Mouse (Mus musculus) common myeloid progenitor, adult 5-6 weeks (primary cell): Measurements from ENCODE around the gene Gimap9. TPM values are rescaled to one million over a fixed set of nuclear protein-coding genes. Genes with fewer than 3 reads are reported as not detected.

Experiments used
- ATAC-seq: replicated peaks from 2 replicates; pipeline ENCODE4 v1.8.0; 2016; ENCODE audit warnings: low read depth, mild to moderate bottlenecking, moderate TSS enrichment, inconsistent platforms; ENCODE audit not compliant: poor library complexity, severe bottlenecking
- total RNA-seq: library from RNA; stranded (forward); fragments of 200-1000, 187-1606 nt; gene quantifications from 2 replicates; pipeline ENCODE4 v1.2.3, GENCODE M21; 2017

The Gimap9 gene
- total RNA-seq, 1 experiment from 2014 or later = 59.3 TPM

DNA sequence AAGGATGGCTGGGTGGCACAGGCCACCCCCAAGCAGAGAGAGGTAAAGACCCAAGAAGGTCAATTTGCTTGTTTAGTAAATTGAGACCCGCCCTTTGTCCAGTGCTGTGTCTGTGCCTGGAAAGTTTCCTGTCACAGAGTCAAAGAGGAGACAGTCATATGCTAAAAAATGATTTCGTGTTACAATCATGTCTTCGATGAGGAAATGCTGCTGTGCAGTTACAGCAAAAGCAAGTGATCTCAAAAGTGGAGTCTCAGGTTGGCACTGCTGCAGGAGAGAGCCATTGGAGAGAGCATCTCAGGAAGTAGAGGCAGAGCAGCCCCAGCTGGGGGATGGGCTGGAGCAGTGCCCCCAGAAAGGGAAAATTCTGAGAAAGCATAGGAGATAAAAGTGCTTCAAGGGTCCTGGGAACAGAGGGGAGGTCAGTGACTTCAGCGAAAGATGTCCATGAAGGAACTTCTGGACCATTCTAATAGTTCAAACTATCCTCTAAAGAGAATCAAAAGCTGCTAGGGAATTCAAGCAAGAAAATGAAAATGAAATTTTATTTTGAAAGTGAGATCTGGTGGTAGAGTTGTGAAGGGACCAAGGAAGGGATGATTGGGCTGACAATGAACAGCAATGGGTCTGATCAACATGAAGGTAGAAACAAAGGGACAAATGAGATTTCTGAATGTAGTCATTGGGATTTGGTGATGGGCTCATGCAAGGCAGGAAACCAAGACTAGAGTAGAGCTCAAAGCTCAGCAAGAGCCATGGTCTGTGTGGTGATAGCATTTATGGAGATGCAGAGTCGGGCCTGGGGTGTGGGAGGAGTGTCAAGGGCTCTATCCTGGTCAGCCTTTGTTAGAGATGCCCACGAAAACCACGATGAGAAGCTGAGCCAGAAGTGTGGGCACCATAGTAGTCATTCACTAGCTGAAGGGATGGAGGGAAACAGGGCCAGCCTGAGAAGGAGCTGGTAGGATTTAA lies 10.1 kb downstream of the Gimap9 start:
- ATAC-seq = peak; percentile 55

DNA sequence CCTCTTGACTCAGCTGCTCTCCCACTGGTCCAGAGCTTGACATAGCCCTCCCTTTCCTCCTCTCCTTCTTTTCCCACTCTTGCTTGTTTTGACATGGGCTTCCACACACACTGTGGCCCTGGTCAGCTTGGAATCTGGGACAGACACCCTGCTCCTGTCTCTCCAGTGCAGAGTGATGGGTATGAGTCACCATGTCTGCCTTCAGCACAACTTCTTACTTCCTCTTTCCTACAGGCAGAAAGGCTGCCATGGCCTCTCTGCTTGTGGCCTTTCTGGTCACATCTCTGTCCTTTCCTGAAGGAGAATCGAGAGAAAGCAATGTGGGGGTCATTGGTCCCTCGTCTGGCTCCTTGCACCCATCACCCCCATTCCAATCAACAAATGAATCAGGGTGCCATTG lies 11.1 kb downstream of the Gimap9 start:
- ATAC-seq = peak; percentile 91

- ATAC-seq = no peak
These were observed 13.4 kb downstream of the Gimap9 start for GRCm38 (mm10) chr6:48689320-48689719.

- 0 out of 2 replicates have a peak, but pooled peaks have one; percentile 22 for ATAC-seq
These were observed 17.0 kb downstream of the Gimap9 start for GRCm38 (mm10) chr6:48692962-48693361.

GRCm38 (mm10) chr6:48696830-48697554 lies 21.1 kb downstream of the Gimap9 start:
- ATAC-seq = no peak

DNA sequence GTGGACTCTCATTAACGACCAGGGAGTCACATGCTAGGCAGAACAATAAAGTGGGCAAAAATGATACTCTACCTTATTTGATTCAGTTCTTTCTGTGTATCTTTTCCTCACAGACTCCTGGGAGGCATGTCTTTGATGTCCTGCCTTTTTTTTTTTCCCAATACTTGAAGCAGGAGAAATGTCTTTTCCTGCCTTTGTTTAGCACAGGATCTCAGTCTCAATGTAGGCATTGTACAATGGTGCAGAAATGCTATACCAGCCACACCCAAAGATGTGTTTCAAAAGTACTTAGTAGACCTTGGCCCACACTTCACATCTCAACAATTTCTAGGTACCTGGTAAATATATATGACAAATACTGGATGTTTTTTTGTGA lies 21.6 kb downstream of the Gimap9 start:
- ATAC-seq = no peak

DNA sequence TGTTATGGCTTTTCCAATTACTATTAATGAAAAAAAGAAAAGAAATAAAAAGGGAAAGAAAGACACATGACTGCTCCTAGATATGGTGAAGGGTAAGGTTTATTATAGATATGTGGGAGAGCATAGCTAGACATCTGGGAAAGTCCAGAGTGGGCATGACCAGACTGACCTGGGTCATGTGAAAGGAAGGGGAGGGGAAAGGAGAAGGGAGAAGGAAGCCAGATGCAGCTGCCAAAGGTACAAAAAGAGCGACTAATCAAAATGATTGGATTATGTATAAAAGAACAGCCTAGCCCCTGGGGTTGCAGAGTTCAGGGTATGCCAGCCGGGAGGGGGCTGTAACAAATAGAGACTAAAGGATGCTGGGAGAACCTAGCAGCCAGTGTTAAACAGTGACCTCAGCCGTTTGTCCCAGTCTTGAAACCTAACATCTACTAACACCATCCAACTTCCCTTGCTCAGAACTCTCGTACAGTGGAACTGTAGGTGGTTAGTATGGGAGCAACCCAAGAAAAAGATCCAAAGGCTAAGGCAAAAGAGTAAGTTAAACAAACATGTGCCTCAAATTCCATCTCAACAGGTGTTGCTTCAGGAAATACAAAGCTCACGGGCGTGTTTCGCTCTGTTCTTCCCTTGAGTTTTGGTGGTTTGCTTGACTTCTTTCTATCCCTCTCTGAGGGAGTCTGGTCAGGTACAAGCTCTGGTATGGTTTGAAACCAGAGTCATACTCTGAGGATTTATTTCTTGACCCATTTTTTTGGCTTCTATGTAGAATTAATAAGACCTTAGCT lies 22.3 kb downstream of the Gimap9 start:
- ATAC-seq = no peak

DNA sequence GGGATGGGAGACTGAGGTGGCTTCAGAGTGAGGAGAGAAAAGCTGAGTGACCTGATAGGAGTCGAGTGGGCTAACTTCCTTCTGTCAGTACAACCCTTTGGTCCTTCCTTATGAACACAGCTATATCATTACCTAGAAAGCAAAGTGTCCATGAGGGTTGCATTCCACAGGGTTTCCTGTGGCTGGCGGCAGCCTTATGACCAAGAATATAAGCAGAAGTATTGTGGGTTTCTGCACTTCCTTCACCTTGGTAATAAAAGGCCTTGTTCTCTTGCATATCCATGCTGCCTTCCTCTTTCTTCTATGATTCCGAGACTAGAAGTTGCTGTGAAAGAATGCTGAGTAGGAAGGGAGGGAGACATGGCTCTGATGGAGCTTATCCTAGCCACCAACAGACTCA lies 23.0 kb downstream of the Gimap9 start:
- ATAC-seq = peak; percentile 73

DNA sequence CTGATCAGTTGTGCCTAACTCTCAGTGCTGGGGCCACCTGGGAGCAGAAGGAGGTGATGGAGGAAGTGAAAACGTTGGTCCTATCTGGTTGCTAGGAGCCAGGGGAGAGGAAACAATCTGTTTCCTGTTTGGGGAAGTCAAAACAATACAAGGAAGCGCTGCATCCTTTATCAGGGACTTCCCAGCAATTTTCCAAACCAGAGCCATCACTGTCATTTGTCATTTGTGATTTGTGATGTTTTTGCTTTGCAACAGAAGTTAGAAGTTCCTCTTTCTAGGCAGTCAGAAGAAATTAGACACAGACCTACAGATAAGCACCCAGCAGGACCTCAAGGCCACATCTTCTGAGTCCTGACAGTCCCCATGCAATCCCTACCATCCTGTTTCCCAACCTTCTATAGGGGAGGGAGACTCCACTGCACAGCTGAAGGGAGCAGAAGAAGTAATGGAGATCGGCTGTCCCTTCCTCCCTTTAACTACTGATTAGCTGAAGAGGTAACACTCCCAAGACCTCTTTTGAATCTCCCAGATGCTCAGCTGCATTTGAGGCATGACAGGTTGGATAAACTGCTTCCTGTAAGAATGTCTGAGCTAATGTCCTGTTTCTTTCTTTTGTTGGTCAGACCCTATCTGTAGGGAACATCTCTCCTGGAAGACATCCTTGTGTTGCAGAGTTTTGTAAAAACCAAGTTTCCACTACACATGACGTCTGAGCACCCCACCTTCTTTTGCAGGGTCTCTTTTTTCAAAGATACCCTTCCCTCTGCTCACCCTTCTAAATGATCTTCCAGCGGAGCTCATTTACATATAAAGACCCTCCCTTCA lies 24.5 kb downstream of the Gimap9 start:
- peak; percentile 82 for ATAC-seq

DNA sequence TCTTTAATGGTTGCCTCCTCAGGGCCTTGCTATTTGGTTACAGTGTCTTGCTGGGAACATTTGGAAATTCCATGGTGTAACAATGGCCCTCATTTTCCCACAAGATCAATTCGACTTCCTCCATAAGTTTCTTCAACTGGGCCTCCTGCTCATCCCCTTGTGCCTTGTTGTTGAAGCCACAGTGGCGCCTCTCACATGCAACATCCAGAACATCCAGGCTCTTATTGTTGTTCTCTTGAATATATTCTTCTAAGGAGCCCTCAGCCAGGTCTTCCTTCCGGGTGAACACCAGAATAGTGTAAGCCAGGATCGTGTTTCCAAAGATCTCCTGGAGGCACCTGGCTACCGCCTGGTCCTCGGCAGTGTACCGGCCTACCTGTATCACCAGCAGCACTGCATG lies 26.2 kb downstream of the Gimap9 start:
- no peak for ATAC-seq

- ATAC-seq = no peak
These were observed 26.7 kb downstream of the Gimap9 start for GRCm38 (mm10) chr6:48702601-48703000.

- ATAC-seq = no peak
These were observed 28.2 kb downstream of the Gimap9 start for GRCm38 (mm10) chr6:48704146-48704545.

DNA sequence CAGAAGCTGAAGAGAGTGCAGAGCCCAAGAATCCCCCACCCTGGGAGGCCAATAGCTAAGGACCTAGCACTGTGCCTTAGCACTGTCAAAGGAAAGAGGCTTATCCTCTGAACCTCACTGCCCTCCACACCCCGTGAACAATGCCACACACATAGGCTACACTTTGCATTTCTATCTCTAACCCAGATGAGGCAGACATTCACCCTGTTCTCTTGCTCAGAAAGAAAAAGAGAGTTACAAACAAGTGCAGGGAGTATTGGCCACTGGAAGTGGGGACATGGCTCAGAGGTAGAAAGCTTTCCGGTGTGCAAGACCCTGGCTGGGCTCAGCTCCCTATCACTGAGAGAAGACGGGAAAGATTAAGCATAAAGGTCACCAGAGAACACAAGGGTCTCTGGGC lies 30.2 kb downstream of the Gimap9 start:
- no peak for ATAC-seq

DNA sequence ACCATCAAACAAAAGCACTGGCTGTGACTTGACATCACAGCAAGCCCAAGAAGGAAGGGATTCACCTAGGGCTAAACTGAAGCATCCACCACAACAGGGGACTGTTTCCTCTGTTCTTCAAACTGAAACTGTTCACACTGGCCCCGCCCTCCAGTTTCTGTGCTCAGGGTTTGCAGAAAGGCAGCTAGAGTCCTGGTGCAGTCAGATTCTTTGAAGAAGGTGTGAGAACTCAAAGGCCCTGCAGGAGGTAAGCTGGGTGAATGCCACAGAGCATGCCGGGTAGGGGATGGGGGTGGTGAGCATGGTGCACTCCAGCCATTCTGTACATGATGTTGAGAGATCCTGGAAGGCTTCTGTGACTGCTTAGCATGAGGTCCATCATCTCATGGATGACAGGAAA lies 42.5 kb downstream of the Gimap9 start, which contains the start of the genes Gm28053 and Gimap7:
TSS of gene Gm28053 (plus strand) at position 153 of the 400 bp plus-strand sequence.
TSS of gene Gimap7 (plus strand) at position 167 of the 400 bp plus-strand sequence.
- peak; percentile 68 for ATAC-seq

- ATAC-seq = no peak
These were observed 44.4 kb downstream of the Gimap9 start for GRCm38 (mm10) chr6:48720326-48720725.

GRCm38 (mm10) chr6:48723468-48723867 lies 47.5 kb downstream of the Gimap9 start:
- no peak for ATAC-seq

GRCm38 (mm10) chr6:48725476-48725875 lies 49.5 kb downstream of the Gimap9 start:
- no peak for ATAC-seq

- no peak for ATAC-seq
These were observed 51.8 kb downstream of the Gimap9 start for GRCm38 (mm10) chr6:48727761-48728160.
